Mouse (Mus musculus) lung, adult 18-20 months (tissue): ENCODE results near the gene Ube2k.
A peak's percentile ranks its signal among the peaks of the same experiment; 100 is the strongest.
"Not testable (repeated sequence)": the region's sequence is repeated elsewhere in the genome, so short reads cannot be mapped to it uniquely, and the experiment has no call there.

Experiments
- DNase-seq, 2 experiments: peaks; one replicate each; pipeline ENCODE4 v3.0.0; 2022; ENCODE audit warnings: mixed read lengths in 2 of 2

Ube2k gene

DNA sequence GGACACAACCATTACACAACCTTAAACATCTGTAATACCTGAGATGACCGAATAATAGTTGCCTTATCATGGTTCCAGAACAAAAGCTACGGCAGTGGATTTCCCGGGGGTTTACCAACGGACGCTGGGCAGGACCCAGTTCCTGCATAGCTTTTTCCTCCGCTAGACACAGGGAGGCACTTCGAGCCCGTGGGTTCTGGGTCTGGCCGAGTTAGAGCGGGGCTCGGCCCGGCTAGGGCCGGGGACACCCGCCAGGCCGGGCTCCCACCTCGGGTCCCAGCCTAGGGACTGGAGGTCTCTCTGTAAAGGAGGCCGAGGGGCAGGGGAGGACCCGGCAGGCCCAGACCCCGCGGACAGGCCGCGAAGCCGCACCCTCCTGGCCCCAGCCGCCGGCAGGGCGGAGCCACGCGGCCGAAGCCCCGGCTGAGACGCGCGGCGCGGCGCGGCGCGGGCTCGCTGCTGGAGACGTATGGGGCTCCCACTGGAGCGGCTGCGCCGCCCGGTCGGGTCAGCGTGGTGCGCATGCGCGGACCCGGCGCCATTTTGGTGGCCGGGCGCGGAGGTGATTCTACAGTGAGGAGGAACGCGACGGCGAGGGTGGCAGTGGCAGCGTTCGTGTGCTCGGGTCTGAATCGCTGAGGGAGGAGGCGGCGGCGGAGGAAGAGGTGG, at the start of gene Ube2k, which contains the start of gene Smim14:
TSS of gene Ube2k (plus strand) at position 483 of the 669 bp plus-strand sequence.
TSS of gene Smim14 (minus strand) at position 434 of the 669 bp plus-strand sequence.
- DNase-seq = peak; percentile 92 to 94

DNA sequence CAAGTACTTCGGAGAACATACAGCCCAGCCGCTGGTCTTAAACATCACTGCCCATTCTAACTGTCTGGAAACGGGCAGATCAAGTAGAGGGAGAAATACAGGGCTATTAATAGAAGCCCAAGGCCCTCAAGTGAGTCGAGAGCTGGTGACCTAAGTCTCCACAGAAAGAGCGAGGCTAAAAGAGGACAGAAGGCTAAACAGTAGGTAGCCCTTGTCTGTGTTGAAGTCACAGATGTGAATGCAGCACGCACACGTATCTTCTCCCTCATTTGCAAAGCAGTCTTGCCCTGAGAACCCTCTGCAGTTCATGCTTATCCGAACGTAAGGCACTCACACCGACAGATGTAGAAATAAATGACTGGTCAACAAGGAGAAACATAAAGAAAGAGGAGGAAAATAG, 49.7 kb upstream of the Ube2k start:
- peak; percentile 19 to 32 for DNase-seq

DNA sequence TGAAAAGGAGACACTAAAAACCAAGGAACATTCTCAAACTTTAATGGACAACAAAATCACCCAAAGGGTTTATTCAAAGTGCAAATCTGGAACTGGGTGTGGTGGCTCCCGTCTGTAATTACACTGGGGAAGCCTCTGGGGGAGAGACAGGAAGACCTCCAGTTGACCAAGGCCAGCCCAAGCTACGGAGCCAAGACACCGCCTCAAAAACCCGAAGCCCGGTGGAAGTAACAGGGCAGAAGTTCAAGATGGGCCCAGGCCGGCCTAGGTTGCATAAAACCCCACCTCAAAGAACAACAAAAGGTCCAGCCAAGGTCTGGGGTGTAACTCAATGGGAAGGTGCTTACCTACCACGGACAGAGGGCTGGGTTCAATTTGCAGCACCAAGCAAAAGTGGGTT, 48.3 kb upstream of the Ube2k start:
- DNase-seq = peak; percentile 17 to 24

DNA sequence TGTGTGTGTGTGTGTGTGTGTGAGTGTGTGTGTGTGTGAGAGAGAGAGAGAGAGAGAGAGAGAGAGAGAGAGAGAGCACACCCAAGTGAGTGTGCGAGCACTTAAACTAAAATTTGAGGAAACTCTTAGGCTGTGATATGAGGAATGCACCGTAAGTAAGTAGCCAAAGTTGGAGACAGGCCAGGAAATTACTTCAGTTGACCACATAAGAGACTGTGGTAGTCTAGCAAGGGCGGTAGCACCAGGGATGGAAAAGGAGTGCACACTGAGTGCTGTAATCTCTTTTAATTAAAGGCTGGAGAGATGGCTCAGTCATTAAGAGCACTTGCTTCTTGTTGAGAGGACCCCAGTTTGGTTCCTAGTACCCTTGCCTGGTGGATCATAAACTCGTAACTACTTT, 47.2 kb upstream of the Ube2k start:
- DNase-seq = peak; percentile 59 to 83

DNA sequence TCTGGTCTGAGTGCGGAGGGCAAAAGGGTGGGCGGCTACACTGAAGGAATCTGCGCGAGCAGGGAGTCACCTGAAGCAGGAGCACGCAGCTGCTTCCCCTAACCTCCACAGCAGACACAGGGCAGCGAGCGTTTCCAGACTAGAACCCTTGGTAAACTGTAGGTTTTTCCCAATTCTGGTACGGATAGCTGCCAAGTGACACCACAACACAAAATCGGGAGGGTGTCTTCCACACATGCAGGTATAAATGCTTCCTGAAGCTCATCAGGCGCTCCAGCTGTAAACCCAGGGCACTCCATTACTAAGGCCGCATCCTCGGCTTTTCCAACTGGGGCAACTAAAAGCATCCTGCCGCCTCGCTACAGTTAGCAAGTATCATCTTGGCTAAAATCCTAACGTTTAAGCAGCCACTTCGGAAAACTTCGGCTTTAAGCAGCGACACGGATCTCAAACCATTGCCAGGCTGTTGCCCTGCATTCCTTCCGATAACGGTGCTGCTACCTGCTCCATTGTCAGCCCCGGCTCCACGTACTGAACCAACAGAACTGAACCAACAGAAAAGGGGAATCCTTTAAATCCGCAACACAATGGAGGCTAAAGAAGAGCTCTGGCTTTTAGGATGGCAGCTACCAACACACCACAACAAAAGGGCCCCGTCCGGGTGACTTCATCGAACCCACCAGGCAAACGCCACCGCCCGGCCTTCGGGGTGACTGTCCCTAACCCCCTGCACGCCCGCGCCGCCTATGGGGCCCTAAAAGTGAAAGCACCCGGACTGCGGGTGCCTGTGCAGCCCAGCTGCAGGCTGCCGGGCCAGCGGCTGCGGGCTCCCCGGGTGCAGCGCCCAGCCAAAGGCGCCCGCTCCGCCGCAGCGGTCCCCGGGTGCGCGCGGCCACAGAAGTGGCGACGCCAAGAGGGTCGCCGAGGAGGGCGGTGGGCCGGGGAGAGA, 45.0 kb upstream of the Ube2k start:
- DNase-seq = peak; percentile 74 to 76

DNA sequence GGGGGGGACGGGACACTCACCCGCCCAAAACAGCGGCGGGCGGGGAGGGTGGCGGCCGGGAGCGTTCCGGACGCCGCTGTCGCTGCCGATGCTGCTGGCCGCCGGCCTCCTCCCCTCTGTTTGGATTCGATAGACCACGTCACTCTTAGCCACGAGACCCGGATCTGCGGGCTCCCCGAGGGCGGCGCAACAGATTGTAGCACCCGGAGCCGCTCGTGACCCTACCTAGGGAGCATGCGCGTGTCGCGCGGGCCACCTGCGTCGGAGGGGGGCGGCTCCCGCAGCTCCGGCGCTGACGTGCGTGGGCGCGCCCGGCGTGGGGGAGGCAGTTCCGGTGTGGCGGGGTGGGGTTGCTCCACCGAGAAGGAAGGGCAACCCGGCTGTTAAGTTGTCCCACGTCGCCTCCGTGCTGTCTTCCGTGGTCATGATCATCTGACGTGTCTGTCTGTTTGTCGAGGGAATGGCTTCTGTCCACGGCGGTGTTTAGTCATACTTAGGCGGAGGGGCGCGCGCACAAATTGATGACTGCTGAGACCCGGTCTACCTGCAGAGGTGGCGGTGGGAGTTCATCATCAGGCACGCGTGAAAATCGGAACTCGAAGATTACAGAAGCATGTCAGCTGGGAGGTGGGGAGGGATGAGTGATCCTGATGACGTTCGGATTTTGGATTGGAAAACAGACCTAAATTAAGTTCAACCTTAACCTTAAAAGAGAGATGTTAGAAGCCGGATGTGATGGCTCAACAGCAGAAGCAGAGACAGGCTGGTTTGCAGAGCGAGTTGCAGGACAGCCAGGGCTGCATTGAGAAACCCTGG, 44.1 kb upstream of the Ube2k start, which contains the start of gene Gm43552:
TSS of gene Gm43552 (minus strand) at position 118 of the 816 bp plus-strand sequence.
- DNase-seq = peak; percentile 98

DNA sequence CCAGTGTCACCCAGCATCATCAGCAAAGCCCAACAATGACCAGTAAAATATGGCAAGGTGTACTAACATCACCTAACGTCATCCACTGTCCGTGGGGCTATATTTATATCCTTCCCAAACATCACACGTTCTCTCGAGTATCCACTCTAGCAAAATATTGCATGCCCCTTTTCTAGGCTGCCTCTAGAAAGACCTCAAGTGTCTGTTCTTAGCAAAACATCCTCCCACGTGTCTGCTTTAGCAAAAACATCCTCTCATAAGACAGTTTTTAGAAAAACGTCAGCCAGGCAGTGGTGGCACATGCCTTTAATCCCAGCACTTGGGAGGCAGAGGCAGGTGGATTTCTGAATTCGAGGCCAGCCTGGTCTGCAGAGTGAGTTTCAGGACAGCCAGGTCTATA, 36.8 kb upstream of the Ube2k start:
- DNase-seq = no peak

DNA sequence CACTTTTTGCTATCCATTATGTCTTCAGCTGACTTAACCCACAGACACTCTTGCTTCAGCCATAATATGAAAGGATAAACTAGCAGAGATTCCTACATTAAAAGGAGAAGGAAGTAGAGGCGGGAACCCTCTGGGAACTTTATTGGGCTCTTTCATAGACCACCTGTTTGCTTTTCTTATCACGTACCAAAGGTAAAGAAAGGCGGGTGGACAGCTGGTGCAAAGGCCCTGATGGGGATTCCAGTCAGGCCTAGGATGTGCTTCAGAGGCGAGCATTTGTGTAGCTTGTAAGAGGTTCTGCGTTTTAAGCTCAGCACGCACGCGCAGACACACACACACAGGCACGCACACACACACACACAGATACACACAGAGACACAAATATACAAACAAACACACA, 35.6 kb upstream of the Ube2k start:
- no peak for DNase-seq

DNA sequence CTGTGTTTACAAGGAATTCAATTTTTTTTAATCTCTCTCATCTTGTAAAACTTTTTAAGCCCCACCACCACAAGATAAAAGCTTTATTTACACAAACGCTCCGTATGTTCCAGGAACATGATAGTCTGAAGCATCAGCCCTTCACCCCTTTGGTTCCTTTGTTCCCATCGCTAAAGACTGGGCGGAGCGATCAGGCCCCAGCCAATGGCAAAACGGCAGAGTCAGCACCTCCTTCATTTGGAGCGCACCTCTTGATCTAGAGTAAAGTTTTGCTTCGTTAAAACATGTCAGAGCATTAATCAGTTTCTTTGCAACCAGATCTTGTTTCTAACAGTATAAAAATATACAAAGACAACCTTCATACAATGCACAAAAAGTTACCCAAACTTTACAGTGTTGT, 31.2 kb upstream of the Ube2k start:
- peak in 1 of 2 experiments; percentile 33 for DNase-seq

DNA sequence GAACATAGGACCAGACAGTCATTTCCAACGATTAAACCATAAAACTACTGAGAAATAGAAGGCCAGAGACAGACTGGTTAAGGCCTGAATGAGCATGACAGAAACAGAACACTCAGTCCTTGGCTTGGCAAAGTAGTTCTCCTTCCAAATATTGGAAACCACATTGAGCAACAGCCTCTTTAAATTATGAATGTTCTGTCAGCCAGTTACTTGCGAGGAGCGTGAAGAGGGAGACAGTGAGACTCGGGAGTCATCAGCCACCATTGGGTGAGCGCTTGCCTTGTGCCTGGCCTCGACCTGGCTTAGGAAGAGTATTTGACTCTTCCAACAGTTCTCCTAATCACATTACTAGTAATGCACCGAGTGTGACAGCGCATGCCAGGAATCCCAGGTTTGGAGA, 28.6 kb upstream of the Ube2k start:
- peak in 1 of 2 experiments; percentile 53 for DNase-seq

DNA sequence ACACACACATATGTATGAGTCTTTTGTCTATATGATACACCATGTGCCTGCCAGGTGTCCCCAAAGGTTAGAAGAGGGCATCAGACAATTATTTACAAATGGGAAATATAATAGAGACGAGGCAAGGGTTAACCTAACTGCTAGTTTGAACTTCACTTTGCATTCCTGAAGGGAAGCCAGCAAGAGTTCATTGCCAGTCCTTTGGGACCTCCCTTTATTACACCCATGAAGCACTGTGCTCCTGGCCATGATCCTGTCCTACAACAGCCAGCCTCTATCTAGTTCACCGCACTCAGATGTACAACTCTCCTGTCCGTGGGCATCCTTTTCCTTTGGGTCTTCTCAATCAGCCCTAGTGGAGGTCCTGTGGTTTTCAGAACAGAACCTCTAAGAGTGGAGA, 23.5 kb upstream of the Ube2k start:
- no peak for DNase-seq

DNA sequence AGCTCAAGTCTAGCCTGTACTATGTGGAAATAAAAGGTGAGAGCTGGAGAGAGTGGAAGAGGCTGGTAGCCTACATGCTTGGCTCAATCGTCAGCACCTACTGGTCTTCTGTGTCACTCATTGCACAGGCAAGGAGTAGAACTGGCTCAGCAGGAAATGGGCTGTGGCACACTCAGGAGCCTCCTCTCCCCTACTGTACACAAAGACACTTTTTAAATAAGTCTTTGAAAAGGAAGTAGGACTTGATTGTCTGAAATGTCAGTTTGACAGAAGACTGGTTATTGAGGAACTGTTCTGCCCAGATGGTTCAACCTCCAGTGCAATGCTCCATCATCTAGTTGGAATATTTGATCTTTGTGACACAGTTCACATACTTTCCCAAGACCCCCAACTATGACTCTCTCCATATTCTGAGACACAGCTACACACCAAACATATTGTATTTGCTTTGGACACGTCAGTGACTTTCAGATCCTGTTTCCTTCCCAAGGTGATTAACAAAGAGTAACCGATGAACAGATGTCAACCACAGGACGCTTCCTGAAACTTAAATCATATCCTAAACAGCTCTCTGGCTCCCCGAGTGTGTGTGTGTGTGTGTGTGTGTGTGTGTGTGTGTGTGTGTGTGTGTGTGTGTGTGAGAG, 22.3 kb upstream of the Ube2k start:
- DNase-seq = peak; percentile 38 to 58

DNA sequence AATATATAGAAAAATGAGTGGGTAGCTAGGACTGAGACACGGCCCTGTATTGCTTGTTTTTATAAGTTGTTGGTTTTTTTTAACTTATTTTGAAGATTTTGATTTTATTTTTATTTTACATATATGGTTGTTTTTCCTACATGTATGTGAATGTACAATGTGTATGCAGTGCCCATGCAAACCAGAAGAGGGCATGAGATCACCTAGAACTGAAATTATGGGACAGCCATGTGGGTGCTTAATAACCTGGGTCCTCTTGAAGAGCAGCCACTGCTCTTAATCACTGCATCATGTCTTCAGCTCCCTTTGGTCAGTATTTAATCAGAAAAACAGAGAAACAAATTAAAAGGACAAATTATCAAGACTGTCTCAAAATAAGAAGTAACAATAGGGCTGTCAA, 15.2 kb upstream of the Ube2k start:
- no peak for DNase-seq

DNA sequence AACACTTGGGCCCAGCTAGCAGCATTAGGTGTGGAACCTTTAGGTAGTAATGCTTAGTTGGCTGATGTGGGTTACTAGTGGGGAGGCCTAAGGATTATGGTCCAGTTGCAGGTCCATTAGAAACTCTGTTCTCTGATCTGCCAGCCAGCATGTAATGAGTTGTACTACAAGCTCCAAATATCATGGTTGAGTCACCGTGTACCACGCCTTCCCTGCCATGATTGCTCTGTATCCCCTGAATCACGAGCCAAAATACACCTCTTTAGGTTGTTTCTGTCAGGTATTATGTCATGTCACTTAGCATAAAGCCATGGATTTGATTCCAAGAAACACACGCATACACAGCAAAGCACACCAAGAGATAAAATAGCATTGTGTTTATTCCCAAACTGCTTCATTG, 12.2 kb upstream of the Ube2k start:
- no peak for DNase-seq

DNA sequence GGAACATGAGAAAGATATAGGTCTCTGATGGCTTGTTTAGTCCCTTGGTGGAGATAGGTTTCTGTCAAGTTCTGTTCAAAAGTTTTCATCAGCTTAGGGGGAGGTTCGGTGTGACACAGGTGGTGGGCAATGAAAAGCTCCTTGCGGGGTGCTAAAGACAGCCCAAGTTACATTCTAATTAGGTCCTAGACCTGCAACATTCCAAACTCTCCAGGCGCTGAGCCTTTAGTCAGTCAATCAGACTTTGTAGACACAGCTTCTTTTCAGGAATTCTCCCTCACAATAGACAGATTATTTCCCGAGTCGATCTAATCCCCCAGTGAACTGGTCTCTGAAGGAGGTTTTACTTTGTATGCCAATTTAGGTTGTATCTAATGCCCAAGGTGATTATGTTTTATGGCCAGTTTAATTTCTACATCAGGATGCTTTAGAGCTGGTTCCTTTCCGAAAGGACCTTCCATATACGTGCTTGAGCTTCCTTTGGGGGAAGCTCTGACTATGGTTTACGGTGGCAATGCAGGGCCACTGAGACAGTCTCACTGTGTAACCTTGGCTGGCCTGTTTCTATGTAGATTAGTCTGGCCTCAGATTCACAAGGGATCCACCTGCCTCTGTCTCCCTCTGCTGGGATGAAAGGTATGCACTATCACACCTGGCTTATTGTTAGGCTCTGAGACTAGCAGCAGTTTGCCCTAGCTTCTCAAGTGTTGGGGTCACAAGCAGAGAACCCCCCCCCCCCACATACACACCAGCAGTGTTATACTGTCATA, 11.2 kb upstream of the Ube2k start:
- DNase-seq = peak; percentile 9 to 37

DNA sequence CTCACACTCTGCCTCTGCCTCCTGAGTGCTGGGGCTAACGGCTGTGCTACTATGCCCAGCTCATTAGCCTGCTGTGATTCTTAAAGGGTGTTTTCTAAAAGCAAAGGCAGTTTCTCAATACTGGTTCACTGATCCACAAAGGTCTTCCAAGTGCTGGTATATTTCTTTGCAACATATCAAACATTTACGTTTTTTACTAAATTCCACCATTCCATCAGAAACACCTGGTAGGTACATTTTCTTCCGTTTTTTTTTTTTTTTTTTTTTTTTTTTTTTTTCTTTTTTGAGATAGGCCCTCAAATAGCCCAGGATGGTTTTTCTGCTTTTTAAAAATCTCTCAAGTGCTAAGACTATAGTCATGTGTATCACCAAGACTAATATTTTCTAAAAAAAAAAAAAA, 5.8 kb upstream of the Ube2k start:
- no peak for DNase-seq

DNA sequence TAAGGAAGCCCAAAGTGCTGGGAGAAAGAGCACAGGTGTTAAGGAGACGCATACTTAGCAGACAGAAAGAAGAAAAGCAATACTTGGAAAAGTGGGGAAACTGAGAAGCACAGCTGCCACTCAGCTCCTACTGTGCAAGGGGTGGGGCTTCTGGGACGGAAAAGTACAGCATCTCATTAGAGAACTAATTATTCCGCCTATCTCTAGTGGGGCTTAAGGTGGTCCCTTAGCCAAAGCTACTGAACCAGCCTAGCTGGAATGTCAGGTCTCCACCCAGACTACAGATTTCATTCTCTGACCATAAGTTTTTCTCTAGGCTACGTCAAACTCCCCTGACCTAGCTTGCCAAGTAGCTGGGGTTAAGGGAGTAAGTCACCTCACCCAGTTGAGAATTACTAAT, 2.5 kb upstream of the Ube2k start:
- no peak for DNase-seq

DNA sequence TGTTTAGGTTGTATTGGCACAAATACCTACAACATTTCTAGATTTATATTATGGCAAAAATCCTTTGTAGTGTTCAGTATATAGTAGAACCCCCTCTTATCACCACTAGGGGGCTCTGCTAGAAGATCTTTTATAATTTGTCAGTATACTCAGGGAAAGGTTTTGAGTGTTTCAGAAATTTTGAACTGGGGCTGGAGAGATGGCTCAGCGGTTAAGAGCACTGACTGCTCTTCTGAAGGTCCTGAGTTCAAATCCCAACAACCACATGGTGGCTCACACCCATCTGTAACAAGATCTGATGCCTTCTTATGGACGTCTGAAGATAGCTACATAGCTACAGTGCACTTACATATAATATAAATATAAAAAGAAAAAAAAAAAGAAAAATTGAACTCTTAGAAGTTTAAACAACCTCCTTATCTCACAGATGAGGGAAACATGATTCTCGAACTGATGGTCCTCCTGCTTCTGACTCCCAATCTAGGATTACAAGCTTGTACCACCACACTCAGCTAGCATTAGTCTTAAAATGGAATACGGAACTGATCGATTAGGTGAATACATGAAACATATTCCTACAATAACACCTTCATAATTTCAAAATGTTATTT, 1.5 kb upstream of the Ube2k start:
- peak; percentile 20 to 44 for DNase-seq

DNA sequence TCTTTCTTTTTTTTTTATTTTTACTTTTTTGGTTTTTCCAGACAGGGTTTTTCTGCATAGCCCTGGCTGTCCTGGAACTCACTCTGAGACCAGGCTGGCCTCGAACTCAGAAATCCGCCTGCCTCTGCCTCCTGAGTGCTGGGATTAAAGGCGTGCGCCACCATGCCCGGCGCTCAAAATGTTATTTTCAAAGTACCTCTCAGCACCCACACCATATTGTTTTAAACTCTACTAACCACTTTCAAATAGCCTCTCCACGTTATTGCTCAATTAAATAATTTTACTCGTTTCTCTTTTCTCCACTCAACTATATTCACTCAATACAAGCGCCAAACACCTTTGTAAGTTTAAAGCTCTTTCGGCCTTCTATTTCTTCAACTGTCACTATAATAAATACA, 966 bp upstream of the Ube2k start:
- not testable (repeated sequence) for DNase-seq

DNA sequence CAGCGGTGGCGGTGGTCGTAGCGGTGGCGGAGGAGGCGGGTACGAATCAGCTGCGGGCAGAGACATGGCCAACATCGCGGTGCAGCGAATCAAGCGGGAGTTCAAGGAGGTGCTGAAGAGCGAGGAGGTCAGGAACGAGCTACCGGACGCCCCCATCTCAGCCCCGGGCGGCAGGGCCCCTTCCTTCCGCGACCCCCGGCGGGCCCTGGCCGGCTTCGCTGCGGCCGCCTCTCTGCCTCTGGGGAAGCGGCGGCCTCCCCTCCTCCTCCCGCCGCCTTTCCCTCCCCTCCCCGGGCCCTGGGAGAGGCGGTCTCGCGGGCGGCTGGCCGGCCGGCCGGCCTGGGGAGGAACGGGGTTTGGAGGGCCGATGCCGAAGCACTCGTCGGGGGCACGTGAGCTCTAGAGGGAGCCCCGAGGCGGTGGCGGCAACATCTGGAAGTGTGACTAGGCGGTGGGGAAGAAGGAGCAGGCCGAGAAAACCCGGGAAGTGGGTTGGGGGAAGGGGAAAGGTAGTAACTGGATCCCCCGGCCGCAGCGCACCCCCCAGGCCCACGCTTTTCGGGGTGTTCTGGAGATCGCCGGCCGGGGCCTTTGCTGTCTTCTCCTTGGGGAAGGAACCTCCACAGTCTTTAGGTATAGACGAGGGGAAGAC, 513 bp downstream of the Ube2k start:
- peak; percentile 58 to 63 for DNase-seq

DNA sequence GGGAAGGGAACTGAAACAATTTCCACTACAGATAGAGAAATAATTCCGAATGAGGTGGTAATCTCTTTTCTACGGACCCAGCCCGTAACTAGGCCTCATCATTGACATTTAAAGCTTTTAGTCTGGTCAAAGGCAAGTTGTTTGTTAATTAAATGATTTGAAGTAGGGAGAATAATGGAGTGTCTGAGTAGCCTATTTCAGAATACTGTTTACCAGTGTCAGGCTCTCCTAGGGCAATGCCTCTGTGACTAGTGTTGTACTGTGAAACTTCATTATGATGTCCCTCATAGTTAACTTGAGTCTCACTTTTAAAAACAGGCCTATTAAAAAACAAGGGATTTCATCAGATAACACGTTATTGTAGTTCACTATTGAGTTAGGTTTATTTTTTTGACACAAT, 1.1 kb downstream of the Ube2k start:
- DNase-seq = no peak
